Mouse (Mus musculus): ENCODE data around the gene Fuk.

DNA sequence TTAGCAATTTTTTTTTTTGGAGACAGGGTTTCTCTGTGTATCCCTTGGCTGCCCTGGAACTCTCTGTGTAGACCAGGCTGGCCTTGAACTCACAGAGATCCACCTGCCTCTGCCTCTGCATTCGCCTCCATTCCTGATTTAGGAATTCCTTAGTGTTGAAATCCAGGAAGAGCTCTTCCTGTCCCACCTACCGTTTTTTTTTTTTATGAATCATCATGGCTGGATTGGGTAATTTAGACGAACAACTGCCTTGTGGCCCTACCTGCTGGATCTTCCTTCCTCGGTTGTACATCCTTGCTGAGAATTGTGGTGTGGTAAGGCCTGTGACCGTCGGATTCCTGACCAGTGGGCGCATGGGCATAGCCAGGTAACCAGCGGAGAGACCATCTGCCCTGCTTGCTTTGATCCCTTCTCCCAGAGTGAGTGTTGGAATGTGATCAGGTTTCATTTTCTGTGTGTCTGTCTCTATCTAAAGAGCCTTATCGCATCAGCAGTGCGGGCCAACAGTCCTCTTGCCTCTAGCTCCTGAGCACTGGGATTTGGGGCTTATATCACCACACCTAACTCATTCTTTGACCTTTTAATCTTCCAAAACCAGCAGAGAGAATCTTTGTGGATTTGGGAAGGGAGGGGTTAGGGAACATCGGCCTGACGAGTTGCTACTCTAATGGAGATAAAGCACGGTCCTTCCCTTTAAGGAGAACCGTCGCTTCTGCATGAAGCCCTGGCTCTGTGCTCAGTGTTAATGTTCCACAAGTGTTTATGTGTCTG, 38.6 kb upstream of the Fuk start:
- TF ChIP-seq USF1 (IDR thresholded peaks at IDR 0.05; ENCODE audit: low read depth) (no peak), POLR2A (IDR thresholded peaks at IDR 0.05; ENCODE audit: insufficient read length, low read depth) (no peak), POLR2AphosphoS2 (IDR thresholded peaks at IDR 0.05; ENCODE audit: insufficient read length, low read depth) (no peak), SRF (IDR thresholded peaks at IDR 0.05; ENCODE audit: control insufficient read depth, insufficient read length, low read depth) (no peak), TCF12 (IDR thresholded peaks at IDR 0.05; ENCODE audit: insufficient read depth, poor library complexity, severe bottlenecking) (no peak)
